Mouse (Mus musculus) bone marrow, adult 2 months (tissue): ENCODE measurements around the gene Specc1.

ENCODE experiments used
- CTCF ChIP-seq: fragments of 200-500 bp; IDR thresholded peaks from 2 replicates; pipeline ENCODE4 v1.5.1; 2011; ENCODE audit warnings: low read length, control low read depth; ENCODE audit not compliant: control insufficient read depth, insufficient read depth
- POLR2A ChIP-seq: fragments of 200-500 bp; IDR thresholded peaks from 2 replicates; pipeline ENCODE4 v1.6.1; 2011; ENCODE audit warnings: low read depth, mild to moderate bottlenecking, control low read depth, low read length, borderline replicate concordance; ENCODE audit not compliant: control insufficient read depth

DNA sequence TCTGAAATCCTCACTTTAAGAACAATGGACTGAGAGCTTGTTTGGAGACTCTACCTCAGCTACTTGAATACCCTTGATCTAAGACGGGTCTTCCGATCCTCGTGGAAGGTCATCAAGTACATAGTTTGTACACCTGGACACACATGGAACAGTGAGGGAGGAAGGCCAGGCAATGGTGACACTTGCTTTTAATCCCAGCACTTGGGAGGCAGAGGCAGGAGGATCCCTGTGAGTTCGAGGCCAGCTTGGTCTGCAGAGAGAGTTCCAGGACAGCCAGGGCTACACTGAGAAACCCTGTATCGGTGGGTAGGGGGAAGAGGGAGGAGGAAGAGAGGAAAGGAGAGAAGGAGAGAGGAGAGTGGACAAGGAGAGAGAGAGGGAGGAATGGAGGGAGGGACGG, 612 bp upstream of the Specc1 start:
- no peak for TF ChIP-seq CTCF
- TF ChIP-seq POLR2A = no peak
